Mouse (Mus musculus) pancreas, adult 10 weeks (tissue): Measurements from ENCODE around the gene Kcnj15. TPM values are rescaled to one million over a fixed set of nuclear protein-coding genes. Genes with fewer than 3 reads are reported as not detected.

ENCODE experiments used
- polyA plus RNA-seq: library from polyadenylated mRNA; stranded (reverse); fragments of 350-450 nt; fragmentation: Illumina TruSeq; extraction: RNeasy Lipid Tissue Mini Kit (QIAGEN cat#74804); gene quantifications from one replicate; pipeline ENCODE4 v1.2.3, GENCODE M21; 2015; ENCODE audit warnings: low read depth, low replicate concordance; ENCODE audit not compliant: insufficient read depth

The Kcnj15 gene
- polyA plus RNA-seq, result 0.31 TPM

GRCm38 (mm10) chr16:95257266-95257894 lies at the start of gene Kcnj15:
Kcnj15 (plus strand) TSS chr16:95257558.

